Mouse (Mus musculus) brain, embryonic 14.5 days (tissue): ENCODE measurements around the gene Kif1c.

Source experiments
- CTCF ChIP-seq: fragments of 200-500 bp; IDR thresholded peaks from 2 replicates; pipeline ENCODE4 v1.5.1; 2012; ENCODE audit warnings: inconsistent platforms, mild to moderate bottlenecking, moderate library complexity, borderline replicate concordance; ENCODE audit not compliant: insufficient read depth, insufficient read length; ENCODE audit errors: extremely low read depth
- POLR2A ChIP-seq: fragments of 200-500 bp; IDR thresholded peaks from 2 replicates; pipeline ENCODE4 v1.6.1; 2012; ENCODE audit warnings: mild to moderate bottlenecking, inconsistent platforms, borderline replicate concordance; ENCODE audit not compliant: poor library complexity, insufficient read depth, insufficient read length, severe bottlenecking; ENCODE audit errors: extremely low read depth

DNA sequence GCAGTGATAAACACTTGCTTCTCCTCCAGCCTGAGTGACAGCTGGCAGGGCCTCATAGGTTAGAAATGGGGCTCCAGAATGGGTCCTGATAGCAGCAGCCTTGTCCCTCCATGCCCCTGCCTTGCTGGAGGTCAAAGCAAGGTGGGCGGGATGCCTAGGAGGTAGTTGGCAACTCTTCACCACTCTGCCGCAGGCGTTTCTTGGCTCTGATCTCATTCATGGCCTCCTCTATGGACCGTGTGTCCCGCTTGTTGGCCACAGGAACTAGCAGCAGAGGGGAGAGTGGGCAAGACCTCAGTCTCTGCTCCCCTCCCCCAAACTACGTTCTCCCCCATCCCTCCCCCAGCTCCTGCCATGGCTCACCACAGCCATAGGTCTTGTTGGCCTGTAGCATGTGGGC is 36.4 kb upstream of the Kif1c start:
- TF ChIP-seq POLR2A (no peak), CTCF (no peak)
